Mouse (Mus musculus): Measurements from ENCODE around the gene Card19.

GRCm38 (mm10) chr13:49169448-49170207, 46.2 kb downstream of the Card19 start:
- no peak for TF ChIP-seq POLR2A (IDR thresholded peaks at IDR 0.05; ENCODE audit: insufficient read depth, low read depth, low read length)
- 0 out of 2 replicates have a peak, but pooled peaks have one; percentile 62 for TF ChIP-seq EP300 (IDR thresholded peaks at IDR 0.05; ENCODE audit: insufficient read depth, low read depth, low read length)

Measured in heart, adult 2 months (tissue).